Mouse (Mus musculus): ENCODE data around the gene Vmn2r4. TPM values are rescaled to one million over a fixed set of nuclear protein-coding genes. Genes with fewer than 3 reads are reported as not detected.
"Not testable (repeated sequence)": the region's sequence is repeated elsewhere in the genome, so short reads cannot be mapped to it uniquely, and the experiment has no call there.

Gene Vmn2r4
- total RNA-seq (2018; cell fraction: chromatin; rRNA removed): not detected
- total RNA-seq (2018; cell fraction: cytosol; rRNA removed): not detected
- not detected for total RNA-seq (2018; cell fraction: nucleus; rRNA removed)
- not detected in 3 replicates for polyA plus RNA-seq (2018)

DNA sequence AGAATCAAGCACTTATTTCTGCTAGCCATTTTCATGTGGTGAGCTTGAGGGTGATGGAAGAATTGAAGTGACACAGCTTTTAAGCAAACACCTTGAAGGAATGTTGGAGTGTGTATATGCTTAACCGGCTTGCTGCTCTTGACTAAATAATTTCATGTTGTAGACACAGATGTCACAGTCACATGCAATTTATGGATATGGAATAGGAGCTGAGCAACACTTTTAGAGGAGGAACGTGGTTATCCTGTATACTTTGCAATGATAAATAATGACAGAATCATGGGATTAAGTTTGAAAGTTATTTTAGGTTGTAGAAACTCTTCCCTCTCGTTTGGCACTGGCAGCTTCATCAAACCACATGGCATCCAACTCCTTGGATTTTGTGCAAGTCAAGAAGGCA is at the start of gene Vmn2r4:
TSS of gene Vmn2r4 (minus strand) at position 101 of the 400 bp plus-strand sequence.
- WGBS (ENCODE audit: missing documents): 76% methylated on average over 3 of the region's 3 CpGs

DNA sequence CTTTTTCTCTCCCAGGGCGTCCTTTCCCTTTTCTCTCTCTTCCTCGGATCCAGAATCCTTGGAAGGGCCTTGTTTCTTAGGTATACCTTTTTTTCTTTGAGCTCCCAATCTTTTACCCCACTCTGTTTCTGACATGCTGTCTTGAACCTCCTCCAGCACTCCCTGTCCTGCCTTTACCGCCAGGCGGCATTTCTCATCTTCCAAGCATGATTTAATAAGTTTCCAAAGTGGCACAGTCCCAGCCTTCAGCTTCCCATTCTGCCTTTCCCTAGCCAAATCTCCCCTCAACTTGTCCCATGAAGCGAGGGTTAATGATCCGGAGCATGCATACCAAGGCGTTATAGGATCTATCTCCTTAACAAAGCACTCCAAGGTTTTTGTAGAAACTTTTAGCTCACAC is 19.1 kb upstream of the Vmn2r4 start:
- H3K36me3 ChIP-seq (ENCODE audit: inconsistent target); H3K4me3 ChIP-seq (ENCODE audit: inconsistent target); H3K27ac ChIP-seq; H3K79me2 ChIP-seq (ENCODE audit: inconsistent target): not testable (repeated sequence)
- WGBS (ENCODE audit: missing documents): 93% methylated on average over 5 of the region's 7 CpGs

More for the DNA sequence above, at the start of gene Vmn2r4:
- not testable (repeated sequence) for H3K27ac ChIP-seq; H3K4me3 ChIP-seq (ENCODE audit: inconsistent target); H3K79me2 ChIP-seq (ENCODE audit: inconsistent target); H3K36me3 ChIP-seq (ENCODE audit: inconsistent target)

DNA sequence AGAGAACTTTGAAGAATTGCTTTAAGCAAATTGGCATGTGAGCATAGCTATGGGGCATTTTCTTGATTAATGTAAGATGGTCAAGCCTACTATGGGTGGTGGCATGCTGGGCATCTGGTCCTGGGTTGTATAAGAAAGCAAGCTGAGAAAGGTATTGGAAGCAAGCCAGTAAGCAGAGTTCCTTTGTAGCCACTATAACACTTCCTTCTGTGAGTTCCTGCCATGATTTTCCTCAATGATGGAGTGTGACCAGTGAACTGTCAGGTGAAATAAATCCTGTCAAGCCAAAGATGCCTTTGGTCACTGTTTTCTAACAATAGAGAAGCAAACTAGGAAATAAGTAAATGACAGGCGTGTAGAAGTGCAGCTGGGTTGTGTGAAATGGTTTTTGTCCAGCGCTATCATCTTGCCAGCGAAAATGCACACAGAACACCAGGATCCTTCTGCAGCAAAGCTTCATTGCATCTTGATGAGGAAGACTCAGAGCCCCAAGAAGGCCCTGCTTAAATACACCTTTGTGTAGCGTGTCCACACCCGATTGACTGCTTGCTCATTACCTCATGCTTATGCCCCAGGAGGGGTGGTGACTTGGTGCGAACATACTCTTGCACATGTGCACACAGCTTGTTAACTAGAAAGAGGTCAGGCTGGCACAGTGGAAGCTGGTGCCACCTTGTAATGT is 13.1 kb upstream of the Vmn2r4 start:
- H3K36me3 ChIP-seq (ENCODE audit: inconsistent target); H3K27ac ChIP-seq; H3K79me2 ChIP-seq (ENCODE audit: inconsistent target); H3K4me3 ChIP-seq (ENCODE audit: inconsistent target): not testable (repeated sequence)
- whole genome bisulfite sequencing (ENCODE audit: missing documents): 90% methylated on average over 6 of the region's 6 CpGs

DNA sequence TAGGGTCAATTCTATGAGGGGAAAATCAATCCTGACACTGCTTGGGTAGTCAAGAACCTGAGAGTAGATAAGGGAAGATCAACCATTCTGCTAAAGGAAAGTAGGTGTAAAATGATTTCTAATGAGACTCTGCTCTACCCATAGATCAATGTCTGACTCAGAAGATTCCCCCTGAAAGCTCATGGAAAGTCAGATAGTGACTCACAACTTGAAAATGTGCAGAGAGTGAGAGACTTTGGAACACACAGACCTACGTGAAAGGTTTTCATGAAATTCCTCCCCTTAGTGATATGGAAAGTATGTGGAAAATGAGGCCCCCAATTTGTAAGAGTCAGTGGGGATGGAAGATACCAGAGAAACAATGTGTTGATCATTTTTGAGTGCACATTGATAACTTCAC is 7.0 kb upstream of the Vmn2r4 start:
- not testable (repeated sequence) for H3K4me3 ChIP-seq (ENCODE audit: inconsistent target); H3K79me2 ChIP-seq (ENCODE audit: inconsistent target); H3K36me3 ChIP-seq (ENCODE audit: inconsistent target); H3K27ac ChIP-seq
- 71% methylated on average over 1 of the region's 1 CpGs for WGBS (ENCODE audit: missing documents)

DNA sequence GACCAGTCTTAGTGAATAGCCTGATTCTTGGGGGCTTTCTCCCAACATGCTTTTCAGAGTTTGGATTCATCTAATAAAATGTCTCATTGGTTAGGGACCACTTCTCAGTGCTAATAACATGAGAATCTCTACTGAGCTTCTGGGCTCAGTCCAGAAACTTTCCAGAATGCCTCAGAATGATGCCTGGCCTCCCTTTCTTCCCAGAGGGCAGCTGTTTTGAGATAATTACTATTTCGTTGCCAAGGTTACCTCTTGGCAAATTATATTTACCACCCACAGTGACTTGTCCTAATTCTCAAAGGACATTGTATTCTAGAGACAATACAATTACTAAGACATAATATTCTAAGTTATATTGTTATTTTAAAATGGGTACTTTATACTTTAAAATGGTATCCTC is 2.3 kb upstream of the Vmn2r4 start:
- not testable (repeated sequence) for H3K27ac ChIP-seq; H3K36me3 ChIP-seq (ENCODE audit: inconsistent target); H3K79me2 ChIP-seq (ENCODE audit: inconsistent target); H3K4me3 ChIP-seq (ENCODE audit: inconsistent target)
- 63% methylated on average over 1 of the region's 1 CpGs for WGBS (ENCODE audit: missing documents)

DNA sequence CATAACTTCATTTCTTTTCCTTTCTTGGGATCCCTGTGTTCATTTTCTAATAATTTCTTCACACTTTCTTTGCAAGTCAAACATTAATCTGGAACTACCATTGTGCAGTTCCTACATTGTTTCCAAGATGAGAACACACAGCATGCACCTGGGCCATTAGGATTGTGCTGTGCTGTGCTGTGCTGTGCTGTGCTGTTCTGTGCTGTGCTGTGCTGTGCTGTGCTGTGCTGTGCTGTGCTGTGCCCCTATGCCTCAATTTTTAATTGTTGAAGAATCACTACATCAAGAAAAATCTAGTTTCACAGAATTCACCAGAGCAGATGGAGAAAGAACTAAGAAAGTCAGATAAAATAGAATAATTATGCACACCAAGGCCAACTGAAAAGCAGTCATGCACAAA is 915 bp downstream of the Vmn2r4 start:
- H3K27ac ChIP-seq; H3K79me2 ChIP-seq (ENCODE audit: inconsistent target); H3K4me3 ChIP-seq (ENCODE audit: inconsistent target); H3K36me3 ChIP-seq (ENCODE audit: inconsistent target): not testable (repeated sequence)

DNA sequence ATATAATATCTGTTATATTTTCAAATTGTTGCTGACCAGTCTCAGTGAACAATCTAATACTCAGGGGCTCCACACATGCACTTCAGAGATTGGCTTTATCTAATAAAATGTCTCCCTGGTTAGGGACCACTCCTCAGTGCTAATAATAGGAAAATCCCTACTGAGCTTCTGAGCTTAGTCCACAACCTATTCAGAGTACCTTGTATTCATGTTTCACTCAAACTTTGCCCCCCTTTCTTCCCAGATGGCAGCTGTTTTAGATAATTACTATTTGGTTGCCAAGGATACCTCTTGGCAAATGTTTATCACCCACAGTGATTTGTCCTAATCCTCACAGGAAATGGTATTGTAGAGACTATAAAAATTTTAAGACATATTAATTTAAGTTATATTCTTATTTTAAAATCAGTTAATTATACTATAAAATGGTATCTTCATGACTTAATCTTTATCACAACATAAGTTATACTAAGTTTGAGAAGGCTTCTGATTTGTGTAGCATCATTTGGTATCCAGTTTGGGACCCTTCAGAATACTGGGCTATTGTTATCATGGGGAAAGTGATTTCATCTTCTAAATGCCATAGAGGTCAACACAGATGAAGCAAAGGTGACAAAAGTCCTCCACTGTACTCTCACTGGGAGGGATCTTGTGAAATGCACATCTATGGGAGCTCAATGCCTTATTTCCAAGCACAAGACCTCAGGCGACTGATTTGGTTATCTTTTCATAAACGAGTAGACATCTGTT is 55.7 kb downstream of the Vmn2r4 start:
- 95% methylated on average over 2 of the region's 2 CpGs for WGBS (ENCODE audit: missing documents)

More for the DNA sequence above, 55.7 kb downstream of the Vmn2r4 start:
- Histone ChIP-seq H3K4me3 (ENCODE audit: inconsistent target) (no peak overlapping the region), H3K79me2 (ENCODE audit: inconsistent target) (no peaks in the 10 kb centered on the region), H3K36me3 (ENCODE audit: inconsistent target) (no peaks in the 10 kb centered on the region), H3K27ac (no peak overlapping the region)

Other genes starting within 250 kb of the Vmn2r4 start
- gene Vmn2r3, start 125.7 kb downstream of the Vmn2r4 start, polyA plus RNA-seq (2018): not detected in 3 replicates
- not detected in 3 replicates for gene Vmn2r5, start 94.5 kb upstream of the Vmn2r4 start, polyA plus RNA-seq (2018)
- not detected in 3 replicates for gene Vmn2r6, start 150.5 kb upstream of the Vmn2r4 start, polyA plus RNA-seq (2018)

All from macrophage (primary cell).